Comparison of ENCODE assay signal across 25 mouse cellular contexts in genomic region chr7:125579545-125580219, GRCm38 (mm10). TPM values are rescaled to one million over a fixed set of nuclear protein-coding genes. Genes with fewer than 3 reads are reported as not detected.
A peak's percentile ranks its signal among the peaks of the same experiment; 100 is the strongest.
DNase-seq lines count a peak whose midpoint lies in the region; ATAC-seq and TF ChIP-seq lines count a peak whose summit lies in the region.
"Had no signal": no experiment of that assay in that cellular context is flagged by ENCODE, and none has a peak within 500 bp of the region (broad histone marks: within the 10 kb centered on the region; RNA-seq: fewer than 3 reads in every experiment).

No protein-coding gene starts in this region.

- peak overlapping the region; percentile 27; the same call in 1 of the 2 replicates for H3K27ac ChIP-seq in thymus, adult 2 months (ENCODE audit: control insufficient read depth, insufficient read depth, low read length)
- H3K27ac ChIP-seq: embryonic facial prominence, embryonic 12.5 days; forebrain, embryonic 12.5 days; heart, embryonic 10.5 days; hindbrain, embryonic 15.5 days; limb, embryonic 10.5 days; macrophage; midbrain, embryonic 12.5 days; neural tube, embryonic 12.5 days; stomach, postnatal 0 days had no signal

- no peaks in the 10 kb centered on the region for H3K27me3 ChIP-seq in thymus, adult 2 months (ENCODE audit: control insufficient read depth, insufficient read depth, low read length)
- H3K27me3 ChIP-seq in splenic B cell, adult 2 months (ENCODE audit: control insufficient read depth, insufficient read depth, low read length, poor library complexity, severe bottlenecking) = no peaks in the 10 kb centered on the region
- H3K27me3 ChIP-seq: embryonic facial prominence, embryonic 12.5 days; hindbrain, embryonic 15.5 days; neural tube, embryonic 12.5 days; Patski had no signal

- peaks cover 62% of the 10 kb centered on the region for H3K4me1 ChIP-seq in thymus, adult 2 months (replicated peaks; ENCODE audit: control insufficient read depth, insufficient read depth, low read length)

- no peak for TF ChIP-seq CTCF in thymus, adult 2 months (IDR thresholded peaks at IDR 0.05; ENCODE audit: borderline replicate concordance, control insufficient read depth, extremely low read depth, insufficient read depth, low read length, poor library complexity)

- DNase-seq in thymus, adult 2 months = no peak
- no peak for DNase-seq in thymus, postnatal 36 days
- DNase-seq in splenic B cell, adult 2 months (ENCODE audit: low read depth, low spot score) = peak; percentile 64
- DNase-seq in left cerebral cortex, adult 9 months (ENCODE audit: low spot score in 2 of 2) = no peak
- no peak for DNase-seq in urinary bladder, postnatal 14 days (ENCODE audit: low spot score)
- DNase-seq: adrenal gland, adult 8-10 months; cerebellum, adult 2 months; cerebellum, postnatal 25 days; gastrocnemius, postnatal 25 days; kidney, adult 9 months; kidney, postnatal 14 days; liver, postnatal 0 days had no signal

- 43% methylated on average over 9 of the region's 9 CpGs for WGBS in thymus, adult 2 months

- no peak overlapping the region for H3K4me3 ChIP-seq in thymus, adult 2 months (ENCODE audit: control insufficient read depth, insufficient read depth, low read length)
- H3K4me3 ChIP-seq: embryonic facial prominence, embryonic 12.5 days; erythroblast, embryonic 14.5 days; forebrain, embryonic 12.5 days; heart, embryonic 10.5 days; hindbrain, embryonic 15.5 days; limb, embryonic 10.5 days; midbrain, embryonic 12.5 days; neural tube, embryonic 12.5 days had no signal

- TF ChIP-seq POLR2A in thymus, adult 2 months (IDR thresholded peaks at IDR 0.05; ENCODE audit: control insufficient read depth, extremely low read depth, insufficient read depth, low read length, poor library complexity) = no peak

- peak; percentile 46 for ATAC-seq in CD4-positive, CD25-positive, alpha-beta regulatory T cell, adult 4 months
- peak; percentile 38 for ATAC-seq in activated CD4-positive, CD25-positive, alpha-beta regulatory T cell, adult 4 months
- ATAC-seq: liver, postnatal 0 days had no signal

- H3K36me3 ChIP-seq in thymus, adult 2 months (ENCODE audit: control insufficient read depth, insufficient read depth, low read length) = peaks cover 23% of the 10 kb centered on the region
- H3K36me3 ChIP-seq in splenic B cell, adult 2 months (ENCODE audit: control insufficient read depth, insufficient read depth, low read length, poor library complexity, severe bottlenecking) = peaks cover 15% of the 10 kb centered on the region
- H3K36me3 ChIP-seq: forebrain, embryonic 12.5 days; heart, embryonic 10.5 days; hindbrain, embryonic 15.5 days; limb, embryonic 10.5 days; midbrain, embryonic 12.5 days; neural tube, embryonic 12.5 days had no signal

RNA-seq across cellular contexts. Expression of gene Il21r, which starts 23.5 kb away (rescaled TPM):
- polyA plus RNA-seq in thymus, adult 2 months (2012; rRNA removed) = 177 and 188 TPM in 2 replicates
- polyA plus RNA-seq in CD4-positive, CD25-positive, alpha-beta regulatory T cell, adult 4 months (2017; shearing (Covaris generic)) = 100 to 1,000 TPM in 1 of 2 experiments, 10 to 100 TPM in 1; 99.5 to 157 TPM
- 10 to 100 TPM; 53.6 to 63.4 TPM for polyA plus RNA-seq in activated CD4-positive, CD25-positive, alpha-beta regulatory T cell, adult 4 months (2017; shearing (Covaris generic))
- polyA plus RNA-seq: Patski had no signal

RNA-seq across cellular contexts. Expression of gene Il4ra, which starts 27.8 kb away (rescaled TPM):
- 141 and 189 TPM in 2 replicates for polyA plus RNA-seq in thymus, adult 2 months (2012; rRNA removed)
- 100 to 1,000 TPM; 102 to 165 TPM for polyA plus RNA-seq in CD4-positive, CD25-positive, alpha-beta regulatory T cell, adult 4 months (2017; shearing (Covaris generic))
- 10 to 100 TPM; 67.8 to 77.8 TPM for polyA plus RNA-seq in activated CD4-positive, CD25-positive, alpha-beta regulatory T cell, adult 4 months (2017; shearing (Covaris generic))
